Mouse (Mus musculus) heart, embryonic 11.5 days (tissue): Measurements from ENCODE around the gene Fam155a. TPM values are rescaled to one million over a fixed set of nuclear protein-coding genes. Genes with fewer than 3 reads are reported as not detected.

ENCODE experiments used
- ATAC-seq: fragments of 200-750 bp; cut with Nextera tagmentation; replicated peaks from 2 replicates; pipeline ENCODE4 v1.8.0; 2017; ENCODE audit warnings: moderate library complexity; ENCODE audit not compliant: insufficient number of reproducible peaks, low FRiP score, low TSS enrichment
- H3K27ac ChIP-seq: fragments of 300-500 bp; sonication (generic); 2 replicates; pipeline ENCODE4 v1.5.1; 2014; ENCODE audit warnings: mild to moderate bottlenecking, low read depth, low read length
- H3K27me3 ChIP-seq: fragments of 300-500 bp; sonication (generic); 2 replicates; pipeline ENCODE4 v1.6.1; 2014; ENCODE audit warnings: mild to moderate bottlenecking, low read length, mixed read lengths; ENCODE audit not compliant: control insufficient read depth, insufficient read depth
- H3K36me3 ChIP-seq: fragments of 300-500 bp; sonication (generic); 2 replicates; pipeline ENCODE4 v1.6.1; 2014; ENCODE audit warnings: mild to moderate bottlenecking, low read length, moderate library complexity, mixed read lengths; ENCODE audit not compliant: control insufficient read depth, insufficient read depth
- H3K4me1 ChIP-seq: fragments of 300-500 bp; sonication (generic); 2 replicates; pipeline ENCODE4 v1.6.1; 2014; ENCODE audit warnings: low read length; ENCODE audit not compliant: control insufficient read depth, insufficient read depth
- H3K4me2 ChIP-seq: fragments of 300-500 bp; sonication (generic); 2 replicates; pipeline ENCODE4 v1.6.1; 2014; ENCODE audit warnings: mild to moderate bottlenecking, moderate library complexity
- H3K4me3 ChIP-seq: fragments of 300-500 bp; sonication (generic); 2 replicates; pipeline ENCODE4 v1.5.1; 2014; ENCODE audit warnings: low read depth, low read length
- H3K9ac ChIP-seq: fragments of 300-500 bp; sonication (generic); 2 replicates; pipeline ENCODE4 v1.6.1; 2014; ENCODE audit warnings: mild to moderate bottlenecking, low read depth, low read length, moderate library complexity
- H3K9me3 ChIP-seq: fragments of 300-500 bp; sonication (generic); replicated peaks from 2 replicates; pipeline ENCODE4 v1.6.1; 2016; ENCODE audit warnings: low read length; ENCODE audit not compliant: control insufficient read depth
- WGBS: fragments of 180-500 bp; shearing (Covaris S2); extraction: QIAGEN DNeasy Blood & Tissue Kit; methylation state at CpG from one replicate; pipeline ENCODE4 v1.1.7; 2014; ENCODE audit not compliant: insufficient replicate concordance; 5-methylcytosine and 5-hydroxymethylcytosine counted together
- polyA plus RNA-seq: library from polyadenylated mRNA; unstranded; fragments of >200 nt; fragmentation: Nextera tagmentation; extraction: Ambion mirVana; gene quantifications from 2 replicates; pipeline ENCODE4 v1.2.1, GENCODE M21; 2014

Gene Fam155a
- polyA plus RNA-seq, 1 experiment from 2014 or later, result 0.59 TPM

GRCm38 (mm10) chr8:9245994-9246393 is 525.0 kb downstream of the Fam155a start:
- H3K27me3 ChIP-seq, result no peaks in the 10 kb centered on the region
- ATAC-seq, result no peak
- no peaks in the 10 kb centered on the region for H3K9me3 ChIP-seq
- H3K4me2 ChIP-seq, result no peak overlapping the region
- 43% methylated on average over 5 of the region's 5 CpGs for WGBS
- H3K4me3 ChIP-seq, result no peak overlapping the region
- H3K27ac ChIP-seq, result no peak overlapping the region
- H3K4me1 ChIP-seq, result no peaks in the 10 kb centered on the region
- H3K9ac ChIP-seq, result no peak overlapping the region
- no peaks in the 10 kb centered on the region for H3K36me3 ChIP-seq

- Histone ChIP-seq H3K36me3 (no peaks in the 10 kb centered on the region), H3K27ac (no peak overlapping the region), H3K9ac (no peak overlapping the region), H3K4me1 (no peaks in the 10 kb centered on the region), H3K4me2 (no peak overlapping the region), H3K9me3 (no peaks in the 10 kb centered on the region), H3K4me3 (no peak overlapping the region), H3K27me3 (no peaks in the 10 kb centered on the region)
- no peak for ATAC-seq
- 15% methylated on average over 5 of the region's 5 CpGs for WGBS
Measured at GRCm38 (mm10) chr8:9240996-9241395, 530.0 kb downstream of the Fam155a start.

GRCm38 (mm10) chr8:9239741-9240140 is 531.2 kb downstream of the Fam155a start:
- no peak for ATAC-seq
- Histone ChIP-seq H3K9me3 (no peaks in the 10 kb centered on the region), H3K36me3 (no peaks in the 10 kb centered on the region), H3K4me1 (no peaks in the 10 kb centered on the region), H3K4me3 (no peak overlapping the region), H3K4me2 (no peak overlapping the region), H3K27ac (no peak overlapping the region), H3K9ac (no peak overlapping the region), H3K27me3 (no peaks in the 10 kb centered on the region)
- 64% methylated on average over 11 of the region's 11 CpGs for WGBS

GRCm38 (mm10) chr8:9238974-9239373 is 532.0 kb downstream of the Fam155a start:
- Histone ChIP-seq H3K9ac (no peak overlapping the region), H3K4me2 (no peak overlapping the region), H3K36me3 (no peaks in the 10 kb centered on the region), H3K27ac (no peak overlapping the region), H3K4me3 (no peak overlapping the region), H3K9me3 (no peaks in the 10 kb centered on the region), H3K4me1 (no peaks in the 10 kb centered on the region), H3K27me3 (no peaks in the 10 kb centered on the region)
- 45% methylated on average over 9 of the region's 9 CpGs for WGBS
- ATAC-seq, result 0 out of 2 replicates have a peak, but pooled peaks have one; percentile 57

- Histone ChIP-seq H3K9ac (no peak overlapping the region), H3K4me1 (no peaks in the 10 kb centered on the region; the same call in 1 of the 2 replicates), H3K4me3 (no peak overlapping the region), H3K9me3 (no peaks in the 10 kb centered on the region), H3K27me3 (no peaks in the 10 kb centered on the region), H3K27ac (no peak overlapping the region), H3K4me2 (no peak overlapping the region), H3K36me3 (no peaks in the 10 kb centered on the region)
- ATAC-seq, result no peak; the same call in 1 of the 2 replicates
- WGBS, result 9% methylated on average over 12 of the region's 12 CpGs
Measured at GRCm38 (mm10) chr8:9233326-9233919, 537.5 kb downstream of the Fam155a start.

GRCm38 (mm10) chr8:9227779-9228464 is 543.0 kb downstream of the Fam155a start:
- no peaks in the 10 kb centered on the region for H3K9me3 ChIP-seq
- ATAC-seq, result no peak
- no peak overlapping the region for H3K4me3 ChIP-seq
- 41% methylated on average over 19 of the region's 19 CpGs for WGBS
- no peaks in the 10 kb centered on the region; the same call in 1 of the 2 replicates for H3K4me1 ChIP-seq
- no peaks in the 10 kb centered on the region for H3K27me3 ChIP-seq
- no peak overlapping the region for H3K4me2 ChIP-seq
- no peak overlapping the region for H3K9ac ChIP-seq
- H3K36me3 ChIP-seq, result no peaks in the 10 kb centered on the region
- no peak overlapping the region for H3K27ac ChIP-seq

- ATAC-seq, result no peak
- Histone ChIP-seq H3K9ac (no peak overlapping the region), H3K4me2 (no peak overlapping the region), H3K4me3 (no peak overlapping the region), H3K27ac (no peak overlapping the region), H3K9me3 (no peaks in the 10 kb centered on the region), H3K36me3 (no peaks in the 10 kb centered on the region), H3K27me3 (no peaks in the 10 kb centered on the region), H3K4me1 (no peaks in the 10 kb centered on the region; the same call in 1 of the 2 replicates)
- 81% methylated on average over 7 of the region's 7 CpGs for WGBS
Measured at GRCm38 (mm10) chr8:9226767-9227166, 544.2 kb downstream of the Fam155a start.

GRCm38 (mm10) chr8:9211751-9212150 is 559.2 kb downstream of the Fam155a start:
- H3K4me3 ChIP-seq, result no peak overlapping the region
- H3K9me3 ChIP-seq, result no peaks in the 10 kb centered on the region
- no peak for ATAC-seq
- no peak overlapping the region for H3K9ac ChIP-seq
- H3K27me3 ChIP-seq, result no peaks in the 10 kb centered on the region
- no peaks in the 10 kb centered on the region for H3K4me1 ChIP-seq
- no peak overlapping the region for H3K4me2 ChIP-seq
- no peaks in the 10 kb centered on the region for H3K36me3 ChIP-seq
- 59% methylated on average over 4 of the region's 4 CpGs for WGBS
- no peak overlapping the region for H3K27ac ChIP-seq
